Mouse (Mus musculus) cerebellum, adult 2 months (tissue): ENCODE results near the gene Them5. TPM values are rescaled to one million over a fixed set of nuclear protein-coding genes. Genes with fewer than 3 reads are reported as not detected.
A peak's percentile ranks its signal among the peaks of the same experiment; 100 is the strongest.

Experiments used
- DNase-seq, 2 experiments: peaks; one replicate each; pipeline ENCODE4 v3.0.0; 2021
- H3K27ac ChIP-seq: fragments of 200-500 bp; 2 replicates; pipeline ENCODE4 v1.5.1; 2012; ENCODE audit warnings: low read length, control low read depth, inconsistent platforms; ENCODE audit not compliant: insufficient read depth
- H3K27me3 ChIP-seq: fragments of 200-500 bp; 2 replicates; pipeline ENCODE4 v1.6.1; 2012; ENCODE audit warnings: inconsistent platforms, mild to moderate bottlenecking, low read length, moderate library complexity; ENCODE audit not compliant: control insufficient read depth, insufficient read depth
- H3K4me1 ChIP-seq: fragments of 200-500 bp; 2 replicates; pipeline ENCODE4 v1.6.1; 2011; ENCODE audit warnings: low read length; ENCODE audit not compliant: control insufficient read depth, insufficient read depth
- H3K4me3 ChIP-seq: fragments of 200-500 bp; replicated peaks from 2 replicates; pipeline ENCODE3; 2011; ENCODE audit warnings: mild to moderate bottlenecking, low read depth, low read length, control low read depth; ENCODE audit not compliant: insufficient read depth
- CTCF ChIP-seq: fragments of 200-500 bp; IDR thresholded peaks from 2 replicates; pipeline ENCODE4 v1.5.1; 2011; ENCODE audit warnings: low read depth, mild to moderate bottlenecking, control low read depth, low read length, moderate library complexity, borderline replicate concordance; ENCODE audit not compliant: insufficient read depth
- POLR2A ChIP-seq: fragments of 200-500 bp; IDR thresholded peaks from 2 replicates; pipeline ENCODE4 v1.6.1; 2011; ENCODE audit warnings: low read length, control low read depth, borderline replicate concordance; ENCODE audit not compliant: insufficient read depth
- WGBS: fragments of 180-500 bp; shearing (Covaris S2); methylation state at CpG from one replicate; pipeline ENCODE4 v1.1.7; 2018; 5-methylcytosine and 5-hydroxymethylcytosine counted together
- polyA plus RNA-seq: library from polyadenylated mRNA; depleted of rRNA; stranded (reverse); fragments of >200 nt; gene quantifications from 2 replicates; pipeline ENCODE4 v1.2.3, GENCODE M21; 2012

Gene Them5
- polyA plus RNA-seq, 1 experiment, result not detected

- Histone ChIP-seq H3K4me1 (peaks cover 24% of the 10 kb centered on the region), H3K4me3 (peak overlapping the region; percentile 59), H3K27me3 (no peaks in the 10 kb centered on the region), H3K27ac (peak overlapping the region; percentile 45)
- peak; percentile 35 to 49 for DNase-seq
- 5% methylated on average over 10 of the region's 10 CpGs for WGBS
- no peak for TF ChIP-seq POLR2A
- TF ChIP-seq CTCF, result no peak
These were observed 31.2 kb downstream of the Them5 start for GRCm38 (mm10) chr3:94373090-94373489.

- H3K4me3 ChIP-seq, result peak overlapping the region; percentile 59
- DNase-seq, result peak; percentile 58 to 69
- H3K4me1 ChIP-seq, result peaks cover 24% of the 10 kb centered on the region
- TF ChIP-seq CTCF (no peak), POLR2A (no peak)
- peak overlapping the region; percentile 15; the same call in 1 of the 2 replicates for H3K27ac ChIP-seq
- WGBS, result 4% methylated on average over 5 of the region's 5 CpGs
- H3K27me3 ChIP-seq, result no peaks in the 10 kb centered on the region
These were observed 31.7 kb downstream of the Them5 start for GRCm38 (mm10) chr3:94373597-94374011.

GRCm38 (mm10) chr3:94374636-94375035, 32.7 kb downstream of the Them5 start:
- no peak for TF ChIP-seq CTCF
- no peak for TF ChIP-seq POLR2A
- no peaks in the 10 kb centered on the region for H3K27me3 ChIP-seq
- H3K4me1 ChIP-seq, result peaks cover 24% of the 10 kb centered on the region
- DNase-seq, result no peak
- H3K4me3 ChIP-seq, result no peak overlapping the region
- no peak overlapping the region for H3K27ac ChIP-seq

- peak; percentile 26 to 27 for DNase-seq
- Histone ChIP-seq H3K4me1 (peaks cover 24% of the 10 kb centered on the region), H3K27me3 (no peaks in the 10 kb centered on the region), H3K27ac (no peak overlapping the region), H3K4me3 (no peak overlapping the region)
- no peak for TF ChIP-seq POLR2A
- no peak for TF ChIP-seq CTCF
- 49% methylated on average over 2 of the region's 2 CpGs for WGBS
These were observed 33.2 kb downstream of the Them5 start for GRCm38 (mm10) chr3:94375146-94375545.

- no peaks in the 10 kb centered on the region for H3K27me3 ChIP-seq
- WGBS, result 71% methylated on average over 5 of the region's 5 CpGs
- TF ChIP-seq POLR2A (no peak), CTCF (no peak)
- H3K27ac ChIP-seq, result no peak overlapping the region
- no peak overlapping the region for H3K4me3 ChIP-seq
- DNase-seq, result no peak
- peaks cover 24% of the 10 kb centered on the region for H3K4me1 ChIP-seq
These were observed 34.0 kb downstream of the Them5 start for GRCm38 (mm10) chr3:94375861-94376260.

- peaks cover 16% of the 10 kb centered on the region for H3K4me1 ChIP-seq
- H3K27ac ChIP-seq, result no peak overlapping the region
- H3K4me3 ChIP-seq, result no peak overlapping the region
- TF ChIP-seq CTCF, result no peak
- TF ChIP-seq POLR2A, result no peak
- no peaks in the 10 kb centered on the region for H3K27me3 ChIP-seq
- DNase-seq, result no peak
- 40% methylated on average over 13 of the region's 13 CpGs for WGBS
These were observed 35.4 kb downstream of the Them5 start for GRCm38 (mm10) chr3:94377028-94377923.

- Histone ChIP-seq H3K4me1 (no peaks in the 10 kb centered on the region), H3K27me3 (no peaks in the 10 kb centered on the region), H3K27ac (no peak overlapping the region), H3K4me3 (no peak overlapping the region)
- WGBS, result 48% methylated on average over 9 of the region's 9 CpGs
- TF ChIP-seq CTCF (no peak), POLR2A (no peak)
- DNase-seq, result no peak
These were observed 38.1 kb downstream of the Them5 start for GRCm38 (mm10) chr3:94379831-94380510.
